Comparison of ENCODE assay signal across 17 mouse cellular contexts in the genomic region with DNA sequence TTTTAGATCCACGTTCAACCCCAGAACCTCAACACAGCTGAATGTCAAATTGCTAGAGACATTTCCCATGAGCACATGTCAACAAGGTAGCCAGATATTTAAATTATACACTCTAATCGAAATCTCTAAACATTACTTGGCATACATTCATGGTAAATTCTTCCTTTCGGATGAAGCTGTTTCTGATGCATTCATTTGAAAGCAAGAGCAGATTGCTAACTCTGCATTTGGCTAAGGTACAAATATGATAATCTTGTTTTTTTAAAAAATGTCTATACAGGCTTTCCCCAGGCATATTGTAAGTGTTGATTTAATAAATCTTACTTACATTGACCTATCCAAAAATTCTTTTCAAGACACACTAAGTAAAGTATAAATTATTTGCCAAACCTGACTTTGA.
"Had no signal": no experiment of that assay in that cellular context is flagged by ENCODE, and none has a peak within 500 bp of the region (broad histone marks: within the 10 kb centered on the region; RNA-seq: fewer than 3 reads in every experiment).

No protein-coding gene starts in this region.

- ATAC-seq: liver, postnatal 0 days had no signal

- H3K27ac ChIP-seq: kidney, embryonic 15.5 days; limb, embryonic 12.5 days; limb, embryonic 15.5 days; liver, embryonic 14.5 days; lung, embryonic 15.5 days had no signal

- H3K9ac ChIP-seq: kidney, embryonic 15.5 days; limb, embryonic 12.5 days; limb, embryonic 15.5 days; liver, embryonic 14.5 days; liver, postnatal 0 days; lung, embryonic 15.5 days had no signal

- H3K9me3 ChIP-seq: kidney, embryonic 15.5 days; limb, embryonic 12.5 days; limb, embryonic 15.5 days; lung, embryonic 15.5 days had no signal

- H3K36me3 ChIP-seq: kidney, embryonic 15.5 days; limb, embryonic 12.5 days; limb, embryonic 15.5 days; lung, embryonic 15.5 days had no signal

- H3K4me2 ChIP-seq: kidney, embryonic 15.5 days; limb, embryonic 12.5 days; limb, embryonic 15.5 days; liver, embryonic 11.5 days; lung, embryonic 15.5 days; midbrain, embryonic 11.5 days had no signal

- H3K4me3 ChIP-seq: kidney, embryonic 15.5 days; limb, embryonic 12.5 days; limb, embryonic 15.5 days; lung, embryonic 15.5 days had no signal

- H3K27me3 ChIP-seq: kidney, embryonic 15.5 days; limb, embryonic 12.5 days; limb, embryonic 15.5 days; lung, embryonic 15.5 days had no signal

- H3K4me1 ChIP-seq: kidney, embryonic 15.5 days; limb, embryonic 12.5 days; limb, embryonic 15.5 days; lung, embryonic 15.5 days had no signal

- DNase-seq: kidney, postnatal 10 days; kidney, postnatal 36 days; left cerebral cortex, postnatal 4 days; liver, postnatal 0 days; lung, postnatal 14 days; lung, postnatal 4 days; midbrain, embryonic 14.5 days; thymus, adult 2 months; thymus, postnatal 14 days; thymus, postnatal 4 days had no signal
